Mouse (Mus musculus): Measurements from ENCODE around the gene Sh3bp5. TPM values are rescaled to one million over a fixed set of nuclear protein-coding genes. Genes with fewer than 3 reads are reported as not detected.

Gene Sh3bp5
- polyA plus RNA-seq (2015; fragmentation: Nextera tagmentation; extraction: Ambion mirVana) = 20.2 and 31.5 TPM in 2 replicates

GRCm38 (mm10) chr14:31435930-31436693, at the start of gene Sh3bp5:
TSS of gene Sh3bp5 (minus strand) at chr14:31436078.

GRCm38 (mm10) chr14:31336369-31337155, 99.3 kb downstream of the Sh3bp5 start, which contains the start of gene Capn7:
TSS of gene Capn7 (plus strand) at chr14:31336638.

GRCm38 (mm10) chr14:31323849-31324792, 111.8 kb downstream of the Sh3bp5 start, which contains the start of gene Dnah1:
TSS of gene Dnah1 (minus strand) at chr14:31323896.

Other genes starting within 250 kb of the Sh3bp5 start
- gene Tnnc1, start 227.8 kb downstream of the Sh3bp5 start, polyA plus RNA-seq (2015; fragmentation: Nextera tagmentation; extraction: Ambion mirVana) = 0.53 and 0.75 TPM in 2 replicates
- gene Nisch, start 219.1 kb downstream of the Sh3bp5 start, polyA plus RNA-seq (2015; fragmentation: Nextera tagmentation; extraction: Ambion mirVana) = 94.1 and 119 TPM in 2 replicates
- gene Sema3g, start 218.2 kb downstream of the Sh3bp5 start, polyA plus RNA-seq (2015; fragmentation: Nextera tagmentation; extraction: Ambion mirVana) = 1.1 TPM in 2 replicates
- gene Phf7, start 184.8 kb downstream of the Sh3bp5 start, polyA plus RNA-seq (2015; fragmentation: Nextera tagmentation; extraction: Ambion mirVana) = 12.9 TPM in 2 replicates
- 36.9 TPM in 2 replicates for gene Bap1, start 184.6 kb downstream of the Sh3bp5 start, polyA plus RNA-seq (2015; fragmentation: Nextera tagmentation; extraction: Ambion mirVana)
- 0.50 and 0.70 TPM in 2 replicates for gene Dnah1, start 112.2 kb downstream of the Sh3bp5 start, polyA plus RNA-seq (2015; fragmentation: Nextera tagmentation; extraction: Ambion mirVana)
- 17.7 and 20.7 TPM in 2 replicates for gene Capn7, start 99.4 kb downstream of the Sh3bp5 start, polyA plus RNA-seq (2015; fragmentation: Nextera tagmentation; extraction: Ambion mirVana)
- 19.8 and 20.8 TPM in 2 replicates for gene Eaf1, start 58.3 kb upstream of the Sh3bp5 start, polyA plus RNA-seq (2015; fragmentation: Nextera tagmentation; extraction: Ambion mirVana)
- gene Mettl6, start 59.0 kb upstream of the Sh3bp5 start, polyA plus RNA-seq (2015; fragmentation: Nextera tagmentation; extraction: Ambion mirVana) = 42.0 and 50.2 TPM in 2 replicates
- 0.34 and 0.97 TPM in 2 replicates for gene Colq, start 155.3 kb upstream of the Sh3bp5 start, polyA plus RNA-seq (2015; fragmentation: Nextera tagmentation; extraction: Ambion mirVana)
- gene Gm49387, start 204.8 kb upstream of the Sh3bp5 start, polyA plus RNA-seq (2015; fragmentation: Nextera tagmentation; extraction: Ambion mirVana) = 0.12 TPM in 1 of 2 replicates, not detected in the other
- gene Btd, start 204.9 kb upstream of the Sh3bp5 start, polyA plus RNA-seq (2015; fragmentation: Nextera tagmentation; extraction: Ambion mirVana) = 9.9 and 12.0 TPM in 2 replicates
- gene Hacl1, start 205.2 kb upstream of the Sh3bp5 start, polyA plus RNA-seq (2015; fragmentation: Nextera tagmentation; extraction: Ambion mirVana) = 15.0 and 15.1 TPM in 2 replicates